Mouse (Mus musculus) left cerebral cortex, postnatal 14 days (tissue): ENCODE results near the gene Twf1. TPM values are rescaled to one million over a fixed set of nuclear protein-coding genes. Genes with fewer than 3 reads are reported as not detected.

ENCODE experiments used
- DNase-seq, 2 experiments: peaks; one replicate each; pipeline ENCODE4 v3.0.0; 2021 to 2022; ENCODE audit warnings: low spot score in 2 of 2, mixed read lengths in 1 of 2
- intact Hi-C: fragments of 180-260 bp; cut with DNase I; formaldehyde crosslinking; loops from one replicate; pipeline ENCODE4 v1.15.1; 2025
- total RNA-seq, 2 experiments: library from RNA; stranded (reverse); gene quantifications; 2 replicates each; pipeline ENCODE4 v1.2.3; 2021

Gene Twf1
- total RNA-seq, 2 experiments from 2014 or later: 46.7 to 53.5 TPM

GRCm38 (mm10) chr15:94583153-94583552 is 6.5 kb downstream of the Twf1 start:
- intact Hi-C loops: no loop called here
- DNase-seq: no peak

- no peak for DNase-seq
- intact Hi-C loops: no loop called here
Observed at GRCm38 (mm10) chr15:94582000-94582593, 7.6 kb downstream of the Twf1 start.

GRCm38 (mm10) chr15:94574566-94575268 is 15.0 kb downstream of the Twf1 start:
- DNase-seq: no peak
- intact Hi-C loops: no loop called here

- no peak for DNase-seq
- intact Hi-C loops: no loop called here
Observed at GRCm38 (mm10) chr15:94572746-94573145, 16.9 kb downstream of the Twf1 start.

GRCm38 (mm10) chr15:94571501-94571900 is 18.2 kb downstream of the Twf1 start:
- intact Hi-C loops: no loop called here
- DNase-seq: no peak

- DNase-seq: no peak
- intact Hi-C loops: no loop called here
Observed at GRCm38 (mm10) chr15:94568496-94569182, 21.1 kb downstream of the Twf1 start.

GRCm38 (mm10) chr15:94565854-94566253 is 23.8 kb downstream of the Twf1 start:
- no peak for DNase-seq
- intact Hi-C loops: no loop called here

- DNase-seq: no peak
- intact Hi-C loops: no loop called here
Observed at GRCm38 (mm10) chr15:94564909-94565308, 24.8 kb downstream of the Twf1 start.

- DNase-seq: no peak
- intact Hi-C loops: no loop called here
Observed at GRCm38 (mm10) chr15:94558895-94559656, 30.6 kb downstream of the Twf1 start.

GRCm38 (mm10) chr15:94557442-94557841 is 32.2 kb downstream of the Twf1 start:
- intact Hi-C loops: loop anchor here (2.0 kb wide), 1 partner anchor 103 kb away; no protein-coding TSS in a partner anchor
- DNase-seq: peak; percentile 94 to 96

GRCm38 (mm10) chr15:94553536-94553935 is 36.2 kb downstream of the Twf1 start:
- DNase-seq: no peak

GRCm38 (mm10) chr15:94544844-94545243 is 44.8 kb downstream of the Twf1 start:
- intact Hi-C loops: loop anchor here (5.0 kb wide), 1 partner anchor 42 kb away; the partner anchor contains the start of gene Twf1

More at GRCm38 (mm10) chr15:94553536-94553935, 36.2 kb downstream of the Twf1 start:
- intact Hi-C loops: no loop called here

GRCm38 (mm10) chr15:94544052-94544636 is 45.5 kb downstream of the Twf1 start:
- DNase-seq: no peak
- intact Hi-C loops: no loop called here

More at GRCm38 (mm10) chr15:94544844-94545243, 44.8 kb downstream of the Twf1 start:
- no peak for DNase-seq

- intact Hi-C loops: no loop called here
Observed at GRCm38 (mm10) chr15:94543409-94544051, 46.2 kb downstream of the Twf1 start, which contains the start of the genes Pus7l and Irak4. TSS of gene Pus7l (minus strand) at chr15:94543547. TSS of gene Irak4 (plus strand) at chr15:94543643.

GRCm38 (mm10) chr15:94542567-94543408 is 46.9 kb downstream of the Twf1 start:
- intact Hi-C loops: no loop called here
- DNase-seq: no peak

More at GRCm38 (mm10) chr15:94543409-94544051, 46.2 kb downstream of the Twf1 start, which contains the start of the genes Pus7l and Irak4:
- peak; percentile 93 for DNase-seq

GRCm38 (mm10) chr15:94539296-94539695 is 50.4 kb downstream of the Twf1 start:
- no peak for DNase-seq
- intact Hi-C loops: no loop called here

GRCm38 (mm10) chr15:94535521-94535920 is 54.2 kb downstream of the Twf1 start:
- no peak for DNase-seq
- intact Hi-C loops: no loop called here

GRCm38 (mm10) chr15:94532956-94533355 is 56.7 kb downstream of the Twf1 start:
- DNase-seq: no peak
- intact Hi-C loops: no loop called here
